Mouse (Mus musculus) gastrocnemius, adult 18-20 months (tissue): ENCODE results near the gene Mettl6. TPM values are rescaled to one million over a fixed set of nuclear protein-coding genes. Genes with fewer than 3 reads are reported as not detected.
A peak's percentile ranks its signal among the peaks of the same experiment; 100 is the strongest.

Source experiments
- DNase-seq: peaks from one replicate; pipeline ENCODE4 v3.0.0; 2021; ENCODE audit warnings: low spot score
- long read RNA-seq, 2 experiments: library from polyadenylated mRNA; stranded (forward); transcript quantifications; one replicate each; pipeline ENCODE4 v2.0.0; 2021
- total RNA-seq, 2 experiments: library from RNA; stranded (reverse); gene quantifications; 2 replicates each; pipeline ENCODE4 v1.2.3; 2021

Mettl6 gene
- total RNA-seq, result 1 to 10 TPM; 7.3 to 8.2 TPM
- long read RNA-seq, experiment 1, transcript Mettl6-201 (6 exons, 3,946 nt), result major isoform, 9 of 15 reads
- long read RNA-seq, experiment 1, partial matches to known transcripts, result 0 of 15 reads
- long read RNA-seq, experiment 1, other reads (novel, unspliced or antisense), result 5 of 15 reads
- long read RNA-seq, experiment 2, partial matches to known transcripts, result 1 of 8 reads
- long read RNA-seq, experiment 2, other reads (novel, unspliced or antisense), result 3 of 8 reads

DNA sequence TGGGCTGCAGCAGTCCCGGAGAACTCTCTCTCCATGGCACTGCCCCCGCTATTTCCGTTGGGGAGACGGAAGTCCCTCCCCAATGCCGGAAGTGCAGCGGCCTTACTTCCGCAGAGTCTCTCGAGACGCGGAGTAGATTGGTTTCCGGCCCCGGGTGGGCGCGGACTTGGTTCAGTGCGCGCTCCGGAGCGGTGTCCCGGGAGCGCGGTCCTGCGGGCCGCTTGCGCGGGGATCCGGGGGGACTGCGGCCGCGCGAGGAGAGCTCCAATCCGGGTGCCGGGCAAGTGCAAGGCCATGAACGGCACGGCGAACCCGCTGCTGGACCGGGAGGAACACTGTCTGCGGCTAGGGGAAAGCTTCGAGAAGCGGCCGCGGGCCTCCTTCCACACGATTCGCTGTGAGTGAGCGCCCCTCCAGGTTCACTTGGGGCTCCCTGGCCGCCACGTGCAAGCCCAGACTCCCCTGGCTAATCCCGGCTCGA is at the start of gene Mettl6:
Gene Mettl6, minus strand, starts transcription at position 66 of the 481 bp plus-strand sequence.
- DNase-seq, result peak; percentile 90

DNA sequence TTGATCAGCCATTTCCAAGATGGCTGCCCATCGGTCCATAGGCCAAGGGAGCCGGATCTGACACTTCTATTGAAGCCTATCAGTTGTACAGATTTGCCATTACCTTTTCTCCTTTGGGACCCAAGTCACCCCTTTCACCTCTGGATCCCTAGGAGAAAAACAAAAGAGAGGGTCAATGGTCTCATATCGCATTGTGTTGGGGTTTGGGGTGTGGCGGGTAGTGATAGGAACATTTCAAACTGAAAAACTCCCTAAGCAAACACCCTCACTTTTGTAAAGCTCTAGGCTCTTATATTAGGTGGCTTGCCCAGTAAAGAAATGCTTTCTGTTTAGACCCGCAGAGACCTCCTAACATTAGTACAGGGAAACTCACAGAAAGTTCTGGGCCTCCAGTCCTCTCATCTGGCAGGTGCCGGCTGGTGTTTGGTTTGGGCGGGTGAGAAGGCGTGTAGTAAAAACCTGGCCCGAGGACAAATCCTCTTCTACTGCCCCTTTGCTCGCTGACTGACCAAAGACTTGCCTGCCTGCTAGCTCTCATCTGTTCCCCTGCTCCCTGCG is 49.1 kb upstream of the Mettl6 start:
- no peak for DNase-seq

DNA sequence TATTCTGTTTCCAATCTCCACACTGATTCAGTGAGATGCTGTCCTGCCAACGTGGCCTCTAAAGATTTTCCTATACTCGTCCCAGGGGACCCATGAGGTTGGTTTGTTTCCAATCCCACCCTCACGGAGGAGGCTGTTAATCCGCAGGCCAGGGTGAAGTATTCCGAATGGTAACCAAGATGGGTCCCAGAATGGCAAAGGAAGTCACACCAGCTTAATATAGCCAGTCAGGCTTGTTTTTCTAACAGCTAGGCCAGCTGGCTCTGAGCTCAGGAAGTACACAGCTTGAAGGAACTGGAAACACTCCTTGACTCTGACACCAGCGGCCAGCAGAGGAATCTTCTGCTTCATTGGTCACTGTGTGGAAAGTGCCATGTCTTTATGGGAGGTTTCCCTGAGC is 42.5 kb upstream of the Mettl6 start:
- DNase-seq, result peak; percentile 78

DNA sequence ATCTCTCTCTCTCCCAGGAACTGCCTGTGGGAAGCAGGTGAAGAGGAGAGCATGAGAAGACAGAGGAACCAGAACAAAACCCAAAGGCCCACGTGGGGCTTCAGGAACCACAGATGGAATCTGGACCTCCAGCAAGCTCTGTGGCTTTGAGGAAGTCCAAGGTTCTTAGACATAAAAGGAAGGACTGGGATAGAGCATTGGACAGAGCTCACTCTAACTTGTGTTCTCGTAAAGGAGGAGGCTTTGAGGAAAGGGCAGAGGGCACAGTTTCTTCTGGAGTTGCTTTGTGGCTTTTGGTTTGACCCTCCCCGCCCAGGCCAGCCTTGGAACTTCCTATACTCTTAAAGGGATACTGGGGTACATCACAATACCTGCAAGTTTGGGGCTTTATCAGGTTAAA is 37.8 kb upstream of the Mettl6 start:
- DNase-seq, result no peak

DNA sequence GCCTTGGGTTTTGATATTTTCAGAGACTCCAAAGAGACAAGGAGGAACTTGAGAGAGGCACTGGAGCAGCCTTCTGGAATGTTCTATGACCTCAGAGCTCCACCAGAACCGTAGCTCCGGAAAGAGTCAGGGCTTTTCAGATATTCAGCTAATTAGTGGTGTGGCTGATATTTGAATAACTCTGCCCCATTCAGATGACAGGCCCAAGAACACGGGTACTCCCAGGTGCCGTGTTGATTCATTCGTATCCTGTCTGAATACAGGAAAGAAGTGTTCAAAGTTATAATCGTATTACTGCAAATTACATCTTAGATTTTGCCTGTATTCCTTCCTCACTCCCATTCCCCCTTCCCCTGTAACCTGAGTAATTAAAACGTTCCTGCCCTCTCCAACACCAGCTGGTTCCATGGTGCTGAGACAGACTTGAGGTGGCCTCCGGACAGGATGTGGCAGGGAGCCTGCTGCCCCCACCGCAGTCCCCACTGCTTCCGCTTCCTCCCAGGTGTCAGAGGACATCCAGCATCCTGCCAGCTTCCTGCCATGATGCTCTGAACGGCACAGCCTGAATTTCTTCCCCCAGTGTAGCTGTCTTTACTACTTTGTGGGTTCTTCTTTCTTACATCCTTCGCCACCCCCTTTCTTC is 36.8 kb upstream of the Mettl6 start:
- DNase-seq, result no peak

DNA sequence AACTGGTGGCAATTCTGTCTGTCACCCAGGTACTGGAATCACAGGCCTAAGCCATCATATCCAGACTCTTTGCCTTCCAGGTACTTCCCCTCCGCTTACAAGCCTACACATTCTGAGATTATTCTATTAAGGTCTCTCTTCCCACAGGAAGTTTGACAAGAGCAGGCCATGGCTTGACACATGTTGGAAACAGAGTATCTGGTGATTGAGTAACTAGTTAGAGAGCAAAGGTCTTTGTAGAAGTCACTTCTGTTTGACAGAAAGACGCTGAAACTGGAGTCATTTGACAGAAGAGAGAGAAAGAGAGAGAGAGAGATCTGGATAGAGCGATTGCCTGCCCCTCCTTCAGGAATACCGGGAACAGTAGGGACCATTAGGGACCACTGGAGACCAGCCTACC is 36.0 kb upstream of the Mettl6 start:
- no peak for DNase-seq

DNA sequence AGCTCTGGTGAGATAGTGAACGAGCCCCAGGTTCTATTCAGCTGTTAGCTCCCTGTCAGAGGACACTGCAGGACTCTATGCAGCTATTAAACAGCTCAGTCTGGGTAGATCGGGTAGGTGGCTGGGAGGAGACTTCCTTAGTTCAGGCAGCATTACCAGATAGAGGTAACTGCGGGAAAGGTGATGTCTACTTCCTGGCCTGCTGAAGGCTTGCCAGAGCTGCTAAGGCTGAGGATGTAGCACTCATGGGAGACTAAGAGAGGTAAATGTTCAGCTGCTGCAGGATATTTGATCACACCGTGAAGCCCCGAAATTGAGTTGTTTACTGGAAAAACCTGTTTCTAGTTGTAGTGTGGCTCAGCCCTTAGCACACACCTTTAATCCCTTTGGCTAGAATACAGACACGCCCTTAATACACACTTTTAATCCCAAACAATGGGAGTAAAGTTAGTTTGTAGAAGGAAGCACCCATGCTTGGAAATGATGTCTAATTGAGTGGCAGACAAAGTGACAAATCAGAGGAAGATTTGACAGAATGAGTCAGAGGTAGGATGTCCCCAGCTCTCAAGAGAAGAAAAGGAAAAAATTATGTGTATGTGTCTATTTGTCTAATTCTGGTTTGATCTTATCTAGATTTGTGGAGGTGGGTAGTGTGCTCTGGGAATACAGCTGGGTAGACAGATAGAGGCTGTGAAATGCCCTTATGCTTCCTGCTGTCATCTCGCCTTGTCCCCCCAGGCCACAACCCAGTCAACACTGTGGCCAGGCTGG is 30.4 kb upstream of the Mettl6 start:
- no peak for DNase-seq

DNA sequence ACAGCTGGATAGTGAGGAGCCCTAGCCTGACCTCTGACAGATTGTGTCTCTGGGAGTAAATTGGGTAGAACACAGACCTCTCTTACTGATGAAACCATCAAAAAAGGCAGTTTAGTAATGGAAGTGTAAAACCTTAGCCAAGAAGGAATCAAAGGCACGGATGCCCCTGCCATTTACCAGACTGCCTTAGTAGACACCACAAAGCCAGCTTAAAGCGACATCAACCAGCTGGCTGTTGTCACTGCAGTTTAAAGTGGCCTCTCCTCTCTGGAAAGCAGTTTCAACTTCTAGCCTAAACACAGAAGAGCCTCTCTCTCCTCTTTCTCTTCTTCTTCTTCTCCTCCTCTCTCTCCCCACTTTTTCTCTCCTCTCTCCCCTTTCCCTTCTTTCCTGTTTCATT is 26.5 kb upstream of the Mettl6 start:
- no peak for DNase-seq

DNA sequence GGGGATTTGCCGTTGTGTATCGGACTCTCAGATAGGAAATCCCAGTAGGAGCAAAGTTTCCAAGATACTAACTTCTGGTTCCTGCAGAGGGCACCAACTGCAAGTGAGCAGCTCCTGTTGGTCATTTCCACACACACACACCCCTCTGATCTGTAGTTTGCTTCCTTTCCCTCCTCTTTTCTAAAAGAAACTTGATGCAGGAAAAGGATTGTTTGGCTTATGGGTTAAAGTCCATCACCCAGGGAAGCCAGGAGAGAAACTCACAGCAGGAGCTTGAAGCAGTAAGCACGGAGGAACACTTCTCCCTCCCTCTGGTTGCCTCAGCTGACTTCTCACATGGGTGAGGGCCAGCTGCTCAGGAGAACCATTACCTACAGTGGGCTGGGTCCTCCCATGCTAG is 24.3 kb upstream of the Mettl6 start:
- DNase-seq, result peak; percentile 18

DNA sequence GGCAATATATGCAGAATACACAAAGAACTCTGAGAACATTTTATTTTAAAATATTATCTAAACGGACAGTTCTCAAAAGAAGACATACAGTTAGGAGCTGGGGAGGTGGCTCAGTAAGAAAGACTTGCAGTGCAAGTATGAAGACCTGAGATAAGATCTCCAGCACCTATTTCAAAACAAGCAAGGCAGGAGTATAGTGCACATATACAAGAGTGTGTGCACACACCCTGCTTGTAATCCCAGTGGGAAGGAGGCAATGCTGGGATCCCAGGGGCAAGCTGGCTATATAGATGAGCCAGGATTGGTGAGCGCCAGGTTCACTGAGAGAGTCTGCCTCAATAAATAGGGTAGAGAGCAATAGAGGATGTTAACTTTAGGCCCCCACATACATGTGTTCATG is 21.1 kb upstream of the Mettl6 start:
- no peak for DNase-seq

DNA sequence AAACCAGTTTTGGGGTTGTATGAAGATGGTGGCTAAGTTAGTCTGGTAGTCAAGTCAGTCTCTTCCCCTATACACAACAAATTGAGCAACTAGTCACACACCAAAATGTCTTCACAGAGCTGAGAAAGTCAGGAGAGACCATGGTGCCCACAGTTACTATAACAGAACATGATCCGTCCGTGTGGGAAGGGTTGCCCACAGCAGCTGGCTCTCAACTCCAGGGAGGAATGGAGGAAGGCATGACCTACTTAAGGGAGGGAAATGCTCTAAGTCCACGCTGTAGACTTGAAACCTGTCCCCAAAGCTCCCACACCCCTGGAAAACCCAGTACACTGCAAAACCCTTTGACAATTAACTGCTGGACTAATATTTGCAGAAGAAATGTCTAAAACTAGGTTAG is 15.5 kb upstream of the Mettl6 start:
- no peak for DNase-seq

DNA sequence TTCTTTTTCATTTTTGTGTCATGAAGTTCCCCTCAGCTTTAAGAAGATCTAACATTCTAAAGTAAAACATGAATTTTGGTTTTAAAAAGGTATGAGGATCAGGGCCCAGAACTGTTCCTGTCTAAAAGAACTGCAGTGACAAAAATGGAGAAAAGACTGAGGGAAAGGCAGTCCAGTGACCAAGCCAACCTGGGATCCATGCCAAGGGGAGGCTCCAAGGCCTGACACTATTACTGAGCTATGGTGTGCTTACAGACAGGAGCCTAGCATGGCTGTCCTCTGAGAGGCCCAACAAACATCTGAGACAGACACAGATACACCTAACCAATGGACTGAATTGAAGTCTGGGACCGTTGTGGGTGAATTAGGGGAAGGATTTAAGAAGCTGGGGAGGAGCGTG is 15.1 kb upstream of the Mettl6 start:
- DNase-seq, result peak; percentile 18

DNA sequence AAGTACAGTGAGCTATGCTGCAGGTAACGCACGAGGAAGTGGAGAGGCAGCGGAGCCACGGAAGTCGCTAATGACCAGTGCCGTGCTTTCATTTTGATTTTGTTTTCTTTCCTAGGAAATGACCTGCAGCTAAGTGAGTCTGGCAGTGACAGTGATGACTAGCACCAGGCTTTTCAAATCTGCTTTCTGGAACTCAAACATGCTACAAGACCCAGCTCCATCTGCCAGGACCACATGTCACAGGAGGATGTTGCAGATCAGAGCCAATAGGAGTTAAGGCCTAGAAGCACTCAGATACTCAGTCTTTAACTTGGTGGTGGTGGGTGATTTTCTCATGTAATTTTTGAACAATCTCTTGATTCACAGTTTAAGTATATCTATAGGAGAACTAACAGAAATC is 11.6 kb upstream of the Mettl6 start:
- no peak for DNase-seq

DNA sequence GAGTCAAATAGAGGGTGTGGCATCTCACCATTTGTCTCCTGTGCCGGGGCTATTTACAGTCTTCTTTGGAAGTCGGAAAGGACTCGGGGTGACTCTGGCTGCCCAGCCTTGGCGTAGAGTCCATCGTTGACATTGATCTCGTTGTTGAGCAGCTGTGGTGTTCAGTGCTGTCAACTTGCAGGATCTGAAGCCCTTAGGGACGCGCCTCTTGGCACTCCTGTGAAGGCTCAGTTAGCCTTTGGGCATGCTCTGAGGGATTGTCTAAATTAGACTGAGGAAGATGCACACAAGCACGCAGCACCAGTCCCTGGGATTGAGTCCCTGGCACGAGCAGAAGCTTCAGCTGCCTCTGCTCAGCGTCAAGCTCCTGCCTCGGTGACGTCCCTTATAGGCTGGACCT is 8.6 kb upstream of the Mettl6 start:
- peak; percentile 84 for DNase-seq

DNA sequence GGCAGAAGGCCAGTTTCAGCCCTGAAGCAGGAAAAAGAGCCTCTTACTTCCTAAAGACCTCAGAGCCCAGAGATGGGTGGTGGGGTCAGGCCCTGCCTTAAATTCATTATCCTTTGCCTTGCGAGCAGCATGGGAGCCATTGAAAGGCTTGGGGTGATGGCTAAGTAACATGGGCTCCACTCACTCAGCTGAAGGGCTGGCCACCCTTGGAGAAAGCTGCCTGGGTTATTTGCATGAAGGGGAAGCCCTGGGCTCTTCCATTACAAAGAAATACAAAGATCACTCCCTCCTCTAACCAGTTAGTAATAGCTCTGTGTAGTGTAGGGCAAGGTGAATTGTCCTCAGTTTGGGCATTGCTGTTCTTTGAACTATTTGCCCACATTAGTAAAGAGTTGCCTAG is 4.7 kb upstream of the Mettl6 start:
- no peak for DNase-seq

DNA sequence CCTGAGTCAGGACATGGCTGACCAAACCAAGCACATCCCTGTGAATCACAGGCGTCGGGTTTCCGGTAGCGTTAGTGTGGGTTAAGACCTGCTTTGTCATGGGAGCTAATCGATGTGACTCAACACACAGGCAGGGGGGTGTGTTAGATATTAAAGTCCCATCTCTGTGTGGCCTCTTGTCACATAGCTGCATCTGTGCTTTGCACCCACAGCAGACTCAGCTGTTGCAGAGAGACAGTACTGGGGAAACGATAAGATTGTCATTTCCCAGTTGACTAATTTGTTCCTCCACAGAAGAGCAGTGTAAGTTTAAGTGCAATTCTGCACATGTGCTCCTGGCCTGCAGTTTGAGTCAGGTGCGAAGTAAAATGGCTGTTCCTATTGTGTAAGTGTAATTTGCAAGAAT is 1.4 kb upstream of the Mettl6 start:
- no peak for DNase-seq

DNA sequence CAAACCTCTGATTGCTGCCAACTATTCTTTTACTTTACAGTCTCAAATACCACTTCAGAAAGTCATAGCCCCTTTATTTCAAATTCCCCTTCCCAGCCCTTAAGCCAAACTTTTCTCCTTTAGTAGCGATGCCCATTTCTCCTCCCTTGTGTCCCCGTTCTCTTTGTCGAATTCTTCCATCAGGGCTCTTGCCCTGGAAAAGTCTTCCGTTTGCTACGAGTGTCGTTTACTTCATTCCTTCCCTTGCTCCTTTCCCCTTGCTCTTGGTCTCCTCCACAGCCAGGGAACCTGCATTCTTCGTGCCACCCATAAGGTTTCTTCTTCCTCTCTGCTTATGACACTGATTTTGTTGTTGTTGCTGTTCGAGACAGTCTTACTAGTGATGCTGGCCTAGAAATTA is 698 bp upstream of the Mettl6 start:
- no peak for DNase-seq

DNA sequence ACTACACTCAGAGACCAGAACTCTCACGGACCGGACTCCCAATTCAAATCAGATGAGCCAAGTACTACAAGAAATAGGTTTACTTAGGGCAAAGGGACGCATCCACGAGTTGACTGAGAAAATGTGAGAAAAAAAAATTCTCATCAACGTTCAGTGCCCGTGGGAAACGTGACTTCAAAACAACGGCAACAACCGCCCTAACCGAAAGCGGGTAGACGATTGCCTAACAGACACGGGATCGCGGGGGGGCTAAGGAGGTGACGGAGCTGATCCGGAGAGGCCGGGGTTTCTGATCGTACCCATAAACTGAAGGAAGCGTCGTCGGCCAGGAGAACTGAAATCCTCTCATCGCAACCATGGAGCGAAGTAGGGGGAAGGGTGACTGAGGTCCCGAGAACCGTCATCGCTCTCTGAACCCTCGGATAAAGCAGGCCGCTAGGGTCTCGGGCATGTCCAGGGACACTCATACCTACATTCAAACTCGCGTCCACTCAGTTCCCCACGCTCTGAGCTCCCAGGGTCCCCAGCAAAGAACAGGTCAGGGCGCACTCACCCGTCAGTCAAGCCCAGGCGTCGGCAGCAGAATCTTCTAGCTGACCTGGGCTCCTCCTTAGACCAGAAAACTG is 378 bp downstream of the Mettl6 start, which contains the start of gene Eaf1:
Gene Eaf1, plus strand, starts transcription at position 51 of the 626 bp plus-strand sequence.
- DNase-seq, result no peak

DNA sequence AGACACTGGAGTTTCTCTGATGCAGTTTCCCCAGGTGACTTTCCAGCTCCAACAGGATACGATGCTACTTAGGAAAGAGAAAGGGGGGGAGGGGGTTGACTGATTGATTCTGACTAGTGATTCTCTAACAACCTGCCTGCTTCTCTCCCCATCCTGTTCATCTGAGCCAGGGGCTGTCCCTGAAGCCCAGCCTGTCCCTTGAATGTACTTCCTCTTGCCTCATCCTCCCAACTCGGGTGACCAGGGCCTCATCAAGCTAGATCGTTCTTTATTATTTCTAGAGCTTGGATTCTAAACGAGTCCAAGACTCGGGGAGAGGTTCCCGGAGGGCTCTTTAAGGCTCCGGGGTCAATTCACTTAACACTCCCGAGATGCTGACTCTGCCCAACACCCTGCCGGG is 939 bp downstream of the Mettl6 start:
- no peak for DNase-seq

DNA sequence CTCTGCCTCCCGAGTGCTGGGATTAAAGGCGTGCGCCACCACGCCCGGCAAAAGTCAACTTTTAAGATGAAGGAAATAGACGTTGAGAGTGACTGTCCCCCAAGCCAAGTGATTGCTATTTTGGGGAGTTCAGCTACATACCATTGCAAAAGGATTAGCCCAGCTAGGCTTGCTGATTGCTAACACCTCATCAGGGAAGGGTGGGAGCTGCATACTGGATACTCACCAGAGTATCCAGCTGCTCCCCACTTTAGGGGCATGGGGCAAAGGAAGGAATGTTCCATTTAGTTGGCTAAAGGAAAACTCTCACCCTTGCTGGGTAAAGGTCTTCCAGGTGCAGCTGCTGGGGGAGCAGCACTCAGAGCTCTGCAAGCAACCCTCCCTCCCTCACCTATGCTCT is 6.8 kb downstream of the Mettl6 start:
- DNase-seq, result no peak

DNA sequence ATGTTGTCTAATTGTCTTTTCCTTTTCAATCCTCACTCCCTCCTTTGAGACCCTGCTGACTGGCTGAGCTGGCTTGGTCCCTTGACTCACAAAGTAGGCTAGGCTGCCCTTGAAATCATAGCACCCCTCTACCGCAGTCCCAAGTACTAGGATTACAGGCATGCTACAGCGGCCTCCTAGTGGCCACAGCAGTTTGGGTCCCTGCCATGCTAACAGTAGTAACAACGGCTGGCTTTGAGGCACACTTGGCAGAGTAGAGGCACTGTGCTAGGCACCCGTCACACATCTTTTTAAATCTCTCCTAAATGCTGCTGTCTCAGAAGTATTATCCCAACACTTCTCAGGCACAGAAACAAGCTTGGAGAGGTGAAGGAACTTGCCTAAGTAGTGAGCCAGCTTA is 8.4 kb downstream of the Mettl6 start:
- peak; percentile 23 for DNase-seq

DNA sequence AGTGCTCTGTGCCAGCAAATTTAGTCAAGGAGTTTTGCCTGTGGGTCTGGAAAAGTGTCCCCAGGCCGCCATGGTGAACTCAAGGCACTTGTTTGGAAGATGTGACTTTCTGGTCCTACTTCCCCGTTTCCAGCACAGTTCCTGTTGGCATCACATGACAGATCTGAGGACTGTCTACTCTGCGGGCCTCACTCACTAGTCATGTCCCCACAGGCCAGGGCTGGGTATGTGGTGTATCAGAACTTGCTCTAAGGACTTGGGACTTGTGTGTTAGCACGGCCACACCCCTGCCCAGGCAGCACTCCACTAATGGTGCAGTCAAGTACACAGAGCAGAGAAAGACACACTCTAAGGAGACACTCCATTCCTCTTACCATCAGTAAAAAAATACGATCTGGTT is 12.4 kb downstream of the Mettl6 start:
- no peak for DNase-seq
